Mouse (Mus musculus): ENCODE measurements around the gene Hs2st1.

The Hs2st1 gene

DNA sequence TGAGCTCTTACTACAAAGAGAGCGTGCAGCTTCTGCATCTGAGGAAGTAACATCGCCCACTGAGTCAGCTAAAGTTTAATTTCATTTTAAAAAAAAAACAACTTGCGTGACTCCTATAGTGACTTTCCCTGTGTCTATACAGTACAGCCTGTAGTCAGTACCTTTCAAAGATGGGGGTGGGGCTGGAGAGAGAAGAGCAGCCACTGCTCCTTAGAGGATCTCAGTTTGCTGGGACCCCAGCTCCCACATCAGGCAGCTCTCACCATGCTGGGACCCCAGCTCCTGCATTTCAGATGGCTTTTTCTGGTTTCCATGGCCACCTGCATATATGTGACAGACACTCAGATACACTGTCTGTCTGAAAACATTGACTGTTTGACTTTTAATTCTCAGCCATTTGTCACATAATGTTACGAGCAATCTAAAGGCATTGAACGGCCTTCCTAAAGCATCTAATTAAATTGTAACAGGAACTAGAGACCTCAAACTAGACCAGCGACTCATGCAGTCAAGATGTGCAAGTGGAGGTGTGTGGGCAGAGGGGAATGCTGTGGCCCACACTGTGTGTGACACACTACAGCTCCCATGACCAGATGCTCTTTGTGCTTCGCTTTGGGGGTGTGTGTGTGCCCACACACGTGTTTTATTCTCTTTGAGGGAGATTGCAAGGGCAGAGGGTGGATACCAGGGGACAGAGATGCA, 19.4 kb upstream of the Hs2st1 start:
- ATAC-seq (ENCODE audit: insufficient number of reproducible peaks, low FRiP score, low TSS enrichment): no peak

DNA sequence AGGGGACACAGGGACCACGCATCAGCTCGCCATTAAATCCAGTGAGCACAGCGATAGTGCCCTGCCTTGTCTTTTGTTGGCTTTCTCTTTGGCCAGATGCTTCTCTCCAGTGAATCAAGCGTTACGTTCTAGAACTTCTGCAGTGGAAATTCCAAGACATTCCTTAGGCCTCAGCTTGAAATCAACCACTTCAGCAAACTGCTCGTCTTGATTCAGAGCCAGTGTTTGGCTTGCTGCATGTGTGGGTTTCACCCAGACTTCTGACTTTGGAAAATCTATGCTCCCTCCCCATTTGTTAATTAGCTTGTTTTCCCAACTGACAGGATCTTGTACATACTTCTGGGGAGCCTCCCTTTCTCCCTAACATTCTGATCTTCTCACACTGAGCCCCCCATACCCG, 16.8 kb upstream of the Hs2st1 start:
- no peak for ATAC-seq (ENCODE audit: insufficient number of reproducible peaks, low FRiP score, low TSS enrichment)

DNA sequence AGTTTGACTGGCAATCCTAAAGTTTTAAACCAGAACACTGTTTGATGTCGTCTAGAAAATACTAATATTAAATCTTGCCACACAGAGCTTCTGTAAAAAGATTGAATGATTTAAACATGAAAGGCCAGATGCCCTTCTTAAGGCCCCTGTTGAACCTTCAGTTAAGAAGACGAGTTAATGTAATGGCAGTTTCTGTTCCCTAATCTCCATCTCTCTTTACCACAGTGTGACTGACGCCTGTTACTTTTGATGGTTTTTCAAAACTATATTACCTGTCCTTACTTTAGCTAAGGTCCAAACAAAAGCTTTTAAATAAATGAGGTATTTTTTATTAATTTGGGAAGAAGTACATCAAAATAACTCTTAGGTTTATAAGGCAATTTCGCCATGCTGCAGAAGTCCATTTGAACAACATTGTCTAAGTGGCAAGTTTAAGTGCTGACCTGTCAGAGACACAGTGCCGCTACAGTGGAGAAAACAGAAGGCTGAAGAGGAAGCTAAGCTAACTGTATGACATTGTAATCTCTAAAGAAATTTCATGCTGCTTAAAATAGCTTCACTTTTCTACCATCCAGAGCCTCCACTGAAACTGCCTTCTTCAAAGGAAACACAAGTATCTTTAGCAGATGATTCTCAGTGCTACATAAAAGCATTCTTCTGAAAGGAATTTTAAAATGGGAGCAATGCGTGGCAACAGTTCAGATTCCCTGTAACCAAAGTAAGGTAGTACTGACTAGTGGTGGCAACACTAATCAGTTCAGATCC, 15.0 kb upstream of the Hs2st1 start:
- ATAC-seq (ENCODE audit: insufficient number of reproducible peaks, low FRiP score, low TSS enrichment): no peak

DNA sequence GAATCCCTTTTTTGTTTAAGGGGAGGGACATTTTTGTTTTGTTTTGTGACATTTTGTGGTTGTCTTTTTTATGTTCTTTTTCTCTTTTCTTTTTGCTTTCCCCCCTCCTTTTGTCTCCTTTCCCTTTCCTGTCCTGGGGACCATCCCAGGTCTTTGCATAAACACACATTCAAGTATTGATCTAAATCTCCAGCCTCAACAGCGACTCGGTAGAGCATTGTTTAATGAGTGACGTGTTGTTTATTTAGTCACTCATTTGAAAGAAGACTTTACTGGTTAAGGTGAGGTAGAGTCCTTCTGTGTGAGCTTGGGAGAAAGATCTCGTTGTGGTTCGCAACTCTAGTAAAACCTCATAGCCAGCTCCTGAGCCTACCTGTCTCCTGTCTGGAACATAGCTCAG, 13.8 kb upstream of the Hs2st1 start:
- no peak for ATAC-seq (ENCODE audit: insufficient number of reproducible peaks, low FRiP score, low TSS enrichment)

DNA sequence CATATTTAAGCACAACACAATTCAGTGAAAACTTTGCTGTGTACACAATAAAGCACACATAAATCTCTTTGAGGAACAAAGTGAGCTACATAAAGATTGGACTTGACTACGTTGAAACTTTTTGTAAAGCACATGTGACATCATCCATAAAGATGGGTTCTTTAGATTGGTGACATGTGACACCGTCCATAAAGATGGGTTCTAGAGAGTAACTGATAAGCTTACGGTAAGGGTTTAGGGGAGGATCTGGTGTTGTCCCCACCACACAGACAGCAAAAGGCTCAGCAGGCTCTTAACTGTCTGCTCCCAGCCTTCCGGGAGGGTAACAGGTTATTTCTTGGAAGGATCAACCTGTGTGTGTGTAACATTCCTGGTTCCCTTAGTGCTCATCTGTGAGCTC, 12.3 kb upstream of the Hs2st1 start:
- ATAC-seq (ENCODE audit: insufficient number of reproducible peaks, low FRiP score, low TSS enrichment): no peak

DNA sequence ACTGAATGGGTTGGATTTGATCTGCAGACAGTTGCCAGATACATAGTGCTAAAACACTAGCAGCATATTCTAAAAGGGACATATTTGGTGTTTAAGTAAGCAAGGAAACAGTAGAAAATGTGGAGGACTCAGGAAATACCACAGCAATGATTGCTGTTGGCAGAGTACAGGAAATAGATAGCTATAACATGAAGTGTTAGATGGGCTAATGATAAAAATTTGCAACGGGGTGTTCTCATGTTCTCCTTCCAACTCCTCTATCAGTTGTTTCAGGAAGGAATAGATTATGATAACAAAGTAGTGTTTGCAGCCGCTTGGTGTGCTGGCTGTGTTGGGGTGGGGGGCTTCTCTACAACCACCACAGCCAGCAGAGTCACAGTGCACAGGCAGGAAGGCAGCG, 11.9 kb upstream of the Hs2st1 start:
- no peak for ATAC-seq (ENCODE audit: insufficient number of reproducible peaks, low FRiP score, low TSS enrichment)

DNA sequence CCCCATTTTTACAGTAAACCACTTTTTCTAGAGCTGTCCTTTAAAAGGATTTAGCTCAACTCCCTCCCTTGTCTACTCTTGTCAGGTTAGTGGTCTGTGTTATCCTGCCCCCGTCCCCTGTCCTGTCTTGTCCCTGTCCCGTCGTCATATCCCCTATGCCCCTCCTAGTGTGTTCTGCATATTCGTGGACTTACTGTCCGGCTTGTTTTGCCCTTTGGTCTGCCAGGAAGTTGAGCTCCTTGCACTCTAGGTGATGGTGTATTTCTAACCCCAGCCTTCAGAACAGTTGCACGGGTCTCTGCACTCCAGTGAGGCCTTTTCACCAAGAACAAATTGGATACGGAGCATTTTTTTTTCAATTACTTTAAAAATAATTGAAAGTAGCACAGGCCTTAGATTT, 10.3 kb upstream of the Hs2st1 start:
- no peak for ATAC-seq (ENCODE audit: insufficient number of reproducible peaks, low FRiP score, low TSS enrichment)

DNA sequence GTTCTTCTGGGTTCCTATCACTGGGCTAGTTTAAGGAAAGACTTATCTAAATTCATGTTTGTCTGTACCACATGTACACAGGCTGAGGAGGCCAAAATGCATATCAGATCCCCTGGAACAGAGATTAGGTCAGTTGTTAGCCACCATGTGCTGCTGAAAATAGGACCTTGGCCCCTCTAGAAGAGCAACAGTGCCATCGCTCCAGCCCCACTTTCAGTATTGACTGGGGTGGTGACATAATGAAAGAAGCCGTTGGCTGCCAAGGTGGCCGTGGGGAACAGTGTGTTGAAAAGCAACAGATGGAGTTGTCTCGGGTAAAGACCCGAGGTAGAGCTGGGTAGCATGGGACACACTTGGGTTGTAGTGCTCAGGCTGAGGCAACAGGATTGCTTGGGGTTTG, 9.8 kb upstream of the Hs2st1 start:
- ATAC-seq (ENCODE audit: insufficient number of reproducible peaks, low FRiP score, low TSS enrichment): no peak

DNA sequence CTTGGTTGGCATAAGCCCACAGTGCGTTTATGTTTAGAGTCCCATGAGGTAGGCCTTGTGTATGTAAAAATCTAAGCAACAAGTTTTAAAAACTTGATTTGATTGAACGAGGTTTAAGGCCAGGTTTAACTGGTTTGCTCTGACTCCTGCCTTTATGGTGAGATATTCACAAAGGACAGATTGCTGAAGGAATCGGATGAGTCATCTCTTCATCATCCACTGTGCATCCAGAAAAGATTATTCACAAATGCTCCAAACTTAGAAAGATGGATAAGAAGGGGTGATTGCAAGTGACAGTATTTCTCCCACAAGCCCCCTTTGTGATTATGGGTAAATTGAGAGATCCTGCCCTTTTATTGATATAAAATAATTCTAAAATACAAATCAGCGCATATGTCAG, 8.9 kb upstream of the Hs2st1 start:
- no peak for ATAC-seq (ENCODE audit: insufficient number of reproducible peaks, low FRiP score, low TSS enrichment)

DNA sequence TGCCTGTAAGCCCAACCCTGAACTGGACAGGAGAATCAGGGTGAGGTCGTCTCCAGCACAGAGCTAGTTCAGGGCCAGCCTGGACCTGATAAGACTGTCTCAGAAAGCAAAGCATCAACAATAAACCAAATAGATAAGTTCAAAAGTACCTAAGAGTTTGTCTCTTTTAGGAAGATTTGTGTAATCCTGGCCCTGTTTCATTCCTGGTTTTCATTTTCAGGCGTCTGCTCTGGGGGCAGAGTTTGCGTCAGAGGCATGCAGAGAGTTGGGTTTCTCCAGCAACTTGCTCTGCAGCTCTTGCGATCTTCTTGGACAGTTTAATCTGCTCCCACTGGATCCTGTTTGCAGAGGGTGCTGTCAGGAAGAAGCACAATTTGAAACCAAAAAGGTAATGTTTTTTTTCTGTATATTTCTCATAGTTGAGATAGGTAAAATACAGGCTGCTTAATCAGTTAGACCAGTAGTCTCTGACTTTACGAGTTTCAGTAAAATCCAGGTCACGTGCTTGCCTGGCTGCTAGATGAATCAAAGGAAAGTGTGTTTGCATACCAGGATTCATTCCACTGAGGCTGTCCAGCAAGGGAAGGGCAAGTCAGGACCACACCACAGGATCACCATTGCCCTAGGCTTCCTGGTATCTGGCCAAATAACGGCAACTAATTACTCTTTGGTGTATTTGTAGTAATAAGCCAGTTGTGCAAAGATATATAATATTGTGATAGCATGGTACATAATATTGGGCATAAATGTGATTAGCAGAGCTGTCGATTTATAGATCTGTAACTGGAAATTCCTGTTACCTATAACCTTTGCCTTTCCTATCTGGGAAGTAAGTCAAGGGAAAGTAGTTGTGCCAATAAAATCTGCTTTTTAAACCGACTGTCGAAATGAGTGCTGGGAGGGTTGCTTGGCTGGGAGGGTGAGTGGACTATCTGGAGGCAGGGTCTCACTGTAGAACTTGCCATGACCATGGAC, 7.7 kb upstream of the Hs2st1 start:
- no peak for ATAC-seq (ENCODE audit: insufficient number of reproducible peaks, low FRiP score, low TSS enrichment)

DNA sequence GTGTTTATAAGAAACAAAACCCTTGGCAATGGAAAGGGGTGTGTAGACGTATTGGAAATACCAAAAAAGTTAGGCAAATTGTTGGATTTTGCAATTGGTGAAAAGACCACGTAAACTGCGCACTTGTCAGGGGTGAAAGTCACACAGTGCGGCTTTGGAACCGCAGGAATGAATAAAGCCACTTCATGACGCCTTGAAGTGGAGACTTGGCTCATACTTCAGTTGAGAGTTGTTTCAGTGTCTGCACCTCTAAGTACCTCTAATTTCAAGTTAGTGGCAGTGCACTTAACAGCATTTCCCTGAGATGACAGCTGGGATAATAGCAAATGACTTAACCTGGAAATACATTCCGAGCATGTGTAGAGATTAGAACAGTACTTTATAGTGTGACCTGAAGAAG, 4.3 kb upstream of the Hs2st1 start:
- no peak for ATAC-seq (ENCODE audit: insufficient number of reproducible peaks, low FRiP score, low TSS enrichment)

DNA sequence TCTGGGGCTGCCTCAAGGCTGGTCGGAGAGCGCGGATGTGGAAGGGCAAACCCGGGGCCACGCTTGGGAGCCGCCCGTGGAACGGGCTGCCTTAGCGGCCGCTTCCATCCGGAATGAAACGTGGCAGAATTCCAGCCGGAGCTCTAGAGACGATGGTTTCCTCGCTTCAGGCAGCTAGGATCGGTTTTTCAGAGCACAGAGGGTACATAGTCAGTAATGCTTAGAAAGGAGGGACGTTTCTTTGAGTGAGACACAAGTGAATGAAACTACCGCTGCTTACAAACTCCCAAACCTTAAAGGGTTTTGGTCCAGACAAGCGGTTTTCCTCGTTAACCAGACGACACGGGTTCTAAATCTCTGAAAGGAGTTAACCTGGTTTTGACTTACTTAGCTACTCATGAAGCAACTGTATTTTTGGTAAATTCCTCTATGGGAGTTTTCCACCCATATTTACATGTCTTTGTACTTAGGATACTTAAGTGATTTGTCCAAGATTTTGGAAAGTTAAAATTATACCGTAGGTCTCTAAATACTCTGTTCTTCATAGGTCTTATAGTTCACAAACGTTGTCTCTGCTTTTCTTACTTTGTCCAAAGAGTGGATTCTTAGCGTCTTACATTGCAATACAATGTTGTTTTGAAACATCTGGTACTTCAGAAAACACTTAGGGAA, 971 bp upstream of the Hs2st1 start:
- no peak for ATAC-seq (ENCODE audit: insufficient number of reproducible peaks, low FRiP score, low TSS enrichment)

DNA sequence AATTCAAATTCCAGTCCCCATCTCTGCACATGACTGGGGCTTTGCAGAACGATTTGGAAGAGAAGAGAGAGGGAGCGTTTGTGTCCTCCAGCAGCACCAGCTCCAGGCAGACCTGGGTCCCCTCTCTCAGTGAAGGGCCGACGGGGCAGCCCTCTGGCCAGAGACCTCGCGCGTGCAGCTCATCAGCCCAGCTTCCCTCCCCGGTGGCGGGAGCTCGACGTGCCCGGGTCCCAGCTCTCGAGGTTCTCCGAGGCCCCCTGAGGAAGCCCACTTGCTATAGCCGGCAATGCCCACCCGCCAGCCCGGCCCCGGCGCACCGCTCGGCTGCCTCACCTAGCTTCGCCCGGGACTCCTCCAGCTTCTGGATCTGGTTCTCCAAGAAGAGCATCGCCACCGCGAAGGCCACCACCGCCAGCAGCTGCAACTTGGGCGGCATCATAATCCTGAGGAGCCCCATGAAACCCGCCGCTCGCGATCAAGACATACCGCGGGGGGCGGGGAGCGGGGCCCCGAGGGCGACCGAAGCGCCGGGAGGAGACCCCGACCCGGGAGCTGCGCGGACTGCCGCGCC, 495 bp downstream of the Hs2st1 start:
- peak; percentile 21 for ATAC-seq (ENCODE audit: insufficient number of reproducible peaks, low FRiP score, low TSS enrichment)

DNA sequence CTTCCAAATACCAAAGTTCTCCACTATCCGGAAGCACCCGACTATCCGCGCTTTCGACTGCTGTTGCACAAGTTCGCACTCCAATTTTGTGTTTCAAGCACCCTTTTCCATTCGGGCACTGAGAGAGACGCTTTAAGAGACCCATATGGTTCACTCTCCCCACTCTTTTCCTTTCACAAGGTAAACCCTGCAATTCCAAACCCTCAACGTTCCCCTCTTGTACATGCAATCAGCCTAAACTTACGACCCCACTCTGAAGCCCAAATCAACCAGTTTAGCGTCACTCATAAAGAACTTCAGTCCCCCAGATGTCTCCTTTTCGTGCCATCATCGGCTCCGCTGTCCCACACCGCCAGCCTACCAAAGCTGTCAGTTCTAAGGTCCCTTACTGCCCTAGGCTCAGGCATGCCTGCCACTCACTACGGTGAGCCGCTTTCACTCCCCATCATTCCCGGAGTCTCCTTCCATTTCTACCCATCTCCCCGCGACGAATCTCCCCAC, 1.1 kb downstream of the Hs2st1 start:
- no peak for ATAC-seq (ENCODE audit: insufficient number of reproducible peaks, low FRiP score, low TSS enrichment)

DNA sequence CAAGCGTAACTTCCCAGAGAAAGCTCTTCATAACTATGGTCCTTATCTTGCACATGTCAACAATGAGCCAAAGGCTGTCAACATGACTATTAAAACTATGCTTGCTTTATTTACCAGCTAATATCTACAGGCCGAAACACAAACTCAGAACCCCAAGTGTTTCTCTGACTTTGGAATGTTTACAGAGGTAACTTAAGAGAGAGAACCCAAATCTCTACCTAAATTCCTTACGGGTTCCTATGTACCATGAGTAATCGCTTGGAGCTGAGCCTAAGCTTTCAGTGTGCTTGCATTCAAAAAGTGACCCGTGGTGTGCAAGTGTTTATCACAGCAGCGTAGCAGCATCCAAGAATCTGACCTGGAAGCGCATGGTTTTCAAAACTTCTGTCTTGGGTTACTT, 4.8 kb downstream of the Hs2st1 start:
- ATAC-seq (ENCODE audit: insufficient number of reproducible peaks, low FRiP score, low TSS enrichment): no peak

DNA sequence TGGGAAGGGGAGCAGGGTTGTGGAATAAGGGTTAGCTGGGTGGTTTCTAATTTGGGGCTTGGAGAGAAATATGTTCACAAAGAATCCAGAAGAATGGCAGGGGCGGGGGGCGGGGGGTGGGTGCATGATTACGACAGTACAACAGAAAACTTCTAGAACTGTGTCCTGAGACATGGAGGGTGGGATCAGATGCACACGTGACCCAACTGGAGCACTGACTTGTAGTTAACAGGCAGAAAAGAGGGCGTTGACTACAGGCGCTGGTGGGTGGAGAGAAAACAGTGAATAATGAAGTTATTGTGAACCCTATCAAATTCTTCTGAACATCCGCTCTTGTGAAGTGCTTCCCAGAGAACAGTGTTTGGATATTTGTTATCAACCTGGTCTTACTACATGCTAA, 6.1 kb downstream of the Hs2st1 start:
- no peak for ATAC-seq (ENCODE audit: insufficient number of reproducible peaks, low FRiP score, low TSS enrichment)

DNA sequence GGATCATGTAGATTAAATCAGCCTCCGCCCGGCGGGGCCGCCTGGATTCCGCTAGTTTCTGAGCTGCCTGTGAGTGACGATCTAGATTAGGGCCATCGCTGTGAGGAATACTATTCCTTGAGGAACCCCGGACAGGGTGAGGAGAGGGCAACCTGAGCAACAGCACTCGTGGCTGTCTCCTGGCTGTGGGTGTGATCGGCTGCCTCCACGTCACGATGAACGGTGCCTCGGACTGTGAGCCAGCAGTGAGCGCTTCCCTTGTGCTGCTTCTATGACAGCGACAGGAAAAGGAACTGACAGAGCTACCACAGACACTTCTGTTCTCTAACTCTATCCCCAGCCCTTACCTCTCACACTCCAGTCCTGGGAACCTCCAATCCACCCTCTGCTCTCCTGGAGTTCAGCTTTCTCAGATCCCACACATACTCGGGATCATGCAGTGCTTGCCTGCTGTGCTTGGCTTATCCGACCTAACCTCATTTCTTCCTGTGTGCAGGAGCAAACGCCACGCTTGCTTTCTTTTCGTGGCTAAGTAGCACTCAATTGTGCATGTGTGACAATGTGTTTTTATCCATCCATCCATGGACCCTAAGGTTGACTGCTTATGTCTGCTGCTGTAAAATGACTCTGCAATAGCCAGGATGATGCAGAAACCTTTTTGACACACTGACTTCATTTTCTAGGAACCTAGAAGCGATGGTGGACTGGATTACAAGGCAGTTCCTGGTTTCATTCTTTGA, 8.3 kb downstream of the Hs2st1 start:
- peak; percentile 48; the same call in 1 of the 2 replicates for ATAC-seq (ENCODE audit: insufficient number of reproducible peaks, low FRiP score, low TSS enrichment)

DNA sequence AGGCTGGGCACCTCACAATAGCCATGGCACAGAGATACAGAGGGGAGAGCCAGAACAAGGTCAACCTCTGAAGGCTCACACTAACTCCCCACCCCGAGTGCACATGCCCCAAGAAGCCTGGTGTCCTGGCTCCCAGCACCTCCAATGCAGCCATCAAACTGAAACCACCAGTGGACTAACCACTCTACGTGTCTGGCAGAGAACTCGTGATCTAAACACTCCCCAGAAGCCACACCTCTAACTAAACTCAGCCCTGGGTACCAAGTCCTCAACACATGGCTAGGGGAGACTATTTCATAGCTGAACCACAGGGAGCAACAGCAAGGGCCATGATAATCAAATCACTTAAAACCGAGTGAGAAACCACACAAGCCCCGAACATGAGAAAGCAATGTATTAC, 11.7 kb downstream of the Hs2st1 start:
- no peak for ATAC-seq (ENCODE audit: insufficient number of reproducible peaks, low FRiP score, low TSS enrichment)

DNA sequence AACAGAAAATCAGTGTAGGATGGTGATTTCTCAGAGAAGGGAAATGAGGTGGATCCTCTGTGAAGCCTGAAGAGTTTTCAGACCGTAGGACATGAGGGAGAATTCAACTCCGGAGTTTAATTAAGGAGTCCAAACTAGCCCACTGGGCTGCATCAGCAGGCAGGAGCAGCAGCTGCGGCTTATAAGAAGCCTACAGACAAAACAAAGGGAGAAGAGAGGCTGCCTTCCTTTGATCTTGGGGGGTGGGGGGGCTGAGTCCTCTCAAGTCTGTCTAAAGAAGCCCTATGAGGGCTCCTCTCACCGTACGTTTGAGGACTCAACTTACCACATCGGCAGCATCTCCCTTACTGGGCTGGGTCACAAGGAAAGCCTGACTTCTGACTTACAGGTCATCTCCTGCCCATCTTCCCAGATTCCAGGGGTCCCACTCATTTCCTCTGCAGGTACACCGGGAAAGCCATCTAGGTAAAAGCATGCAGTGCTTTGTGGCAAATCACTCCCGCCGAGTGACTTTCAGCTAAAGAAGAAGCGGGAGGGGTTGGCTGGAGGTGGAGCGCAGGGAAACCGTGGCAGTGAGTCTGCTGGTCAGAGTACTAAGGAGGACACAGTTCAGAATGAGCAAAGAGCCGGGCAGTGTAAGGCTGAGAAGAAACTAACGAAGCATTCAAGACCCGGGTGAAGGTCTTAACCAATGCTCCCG, 13.2 kb downstream of the Hs2st1 start:
- ATAC-seq (ENCODE audit: insufficient number of reproducible peaks, low FRiP score, low TSS enrichment): 0 out of 2 replicates have a peak, but pooled peaks have one; percentile 51

Data from cerebellum, adult (tissue).